Mouse (Mus musculus) B cell, adult 2 months (primary cell): ENCODE measurements around the gene Eif2ak3.
A peak's percentile ranks its signal among the peaks of the same experiment; 100 is the strongest.
"Not testable (repeated sequence)": the region's sequence is repeated elsewhere in the genome, so short reads cannot be mapped to it uniquely, and the experiment has no call there.

Experiments
- DNase-seq, 2 experiments: peaks; one replicate each; pipeline ENCODE4 v3.0.0; 2022

Eif2ak3 gene

GRCm38 (mm10) chr6:70844002-70844804 is at the start of gene Eif2ak3:
Gene Eif2ak3, plus strand, starts transcription at chr6:70844515.
- peak; percentile 93 to 95 for DNase-seq

- DNase-seq = no peak
Observed at GRCm38 (mm10) chr6:70796940-70797339, 47.4 kb upstream of the Eif2ak3 start.

- DNase-seq = peak; percentile 88 to 89
Observed at GRCm38 (mm10) chr6:70797581-70798251, 46.6 kb upstream of the Eif2ak3 start.

GRCm38 (mm10) chr6:70804632-70805031 is 39.7 kb upstream of the Eif2ak3 start:
- peak; percentile 62 to 63 for DNase-seq

- DNase-seq = peak; percentile 76
Observed at GRCm38 (mm10) chr6:70805267-70805666, 39.0 kb upstream of the Eif2ak3 start.

- peak; percentile 82 to 84 for DNase-seq
Observed at GRCm38 (mm10) chr6:70805820-70806513, 38.3 kb upstream of the Eif2ak3 start.

- DNase-seq = no peak
Observed at GRCm38 (mm10) chr6:70806514-70806912, 37.8 kb upstream of the Eif2ak3 start.

GRCm38 (mm10) chr6:70810524-70810923 is 33.8 kb upstream of the Eif2ak3 start:
- DNase-seq = no peak

- peak; percentile 92 to 95 for DNase-seq
Observed at GRCm38 (mm10) chr6:70811557-70812525, 32.5 kb upstream of the Eif2ak3 start.

GRCm38 (mm10) chr6:70812526-70812895 is 31.8 kb upstream of the Eif2ak3 start:
- DNase-seq = peak in 1 of 2 experiments; percentile 24

GRCm38 (mm10) chr6:70813921-70814628 is 30.2 kb upstream of the Eif2ak3 start:
- peak; percentile 92 to 96 for DNase-seq

GRCm38 (mm10) chr6:70814629-70814950 is 29.7 kb upstream of the Eif2ak3 start:
- no peak for DNase-seq

GRCm38 (mm10) chr6:70815471-70815870 is 28.8 kb upstream of the Eif2ak3 start:
- no peak for DNase-seq

- no peak for DNase-seq
Observed at GRCm38 (mm10) chr6:70821566-70821965, 22.7 kb upstream of the Eif2ak3 start.

GRCm38 (mm10) chr6:70822386-70822910 is 21.9 kb upstream of the Eif2ak3 start:
- no peak for DNase-seq

- DNase-seq = not testable (repeated sequence)
Observed at GRCm38 (mm10) chr6:70823277-70823676, 21.0 kb upstream of the Eif2ak3 start.

GRCm38 (mm10) chr6:70824085-70824986 is 20.0 kb upstream of the Eif2ak3 start:
- peak; percentile 75 to 77 for DNase-seq

- DNase-seq = peak in 1 of 2 experiments; percentile 72
Observed at GRCm38 (mm10) chr6:70824987-70825337, 19.4 kb upstream of the Eif2ak3 start.

- DNase-seq = no peak
Observed at GRCm38 (mm10) chr6:70829451-70829850, 14.9 kb upstream of the Eif2ak3 start.

GRCm38 (mm10) chr6:70830552-70830951 is 13.8 kb upstream of the Eif2ak3 start:
- DNase-seq = no peak
